Mouse (Mus musculus): ENCODE data around the gene Slc38a7. TPM values are rescaled to one million over a fixed set of nuclear protein-coding genes. Genes with fewer than 3 reads are reported as not detected.
"Not testable (repeated sequence)": the region's sequence is repeated elsewhere in the genome, so short reads cannot be mapped to it uniquely, and the experiment has no call there.

Gene Slc38a7
- polyA plus RNA-seq, 1 experiment from 2014 or later: 30.3 TPM

GRCm38 (mm10) chr8:95884491-95884890, 31.2 kb upstream of the Slc38a7 start:
- H3K4me1 ChIP-seq (ENCODE audit: control insufficient read depth, insufficient read depth, low read length): peaks cover 20% of the 10 kb centered on the region
- no peak overlapping the region for H3K4me3 ChIP-seq (ENCODE audit: low read depth, low read length)
- no peak overlapping the region for H3K9ac ChIP-seq (ENCODE audit: low read depth, low read length)
- no peak overlapping the region for H3K27ac ChIP-seq (ENCODE audit: low read length)
- no peaks in the 10 kb centered on the region for H3K9me3 ChIP-seq (replicated peaks; ENCODE audit: control insufficient read depth, low read length, poor library complexity, severe bottlenecking)
- 76% methylated on average over 12 of the region's 12 CpGs for WGBS
- H3K27me3 ChIP-seq (ENCODE audit: control insufficient read depth, insufficient read depth, low read depth, low read length): no peaks in the 10 kb centered on the region
- H3K4me2 ChIP-seq (ENCODE audit: low read length): no peak overlapping the region
- no peaks in the 10 kb centered on the region for H3K36me3 ChIP-seq (ENCODE audit: control insufficient read depth, insufficient read depth, low read length)
- no peak for ATAC-seq

- H3K4me1 ChIP-seq (ENCODE audit: control insufficient read depth, insufficient read depth, low read length): peaks cover 25% of the 10 kb centered on the region
- H3K27ac ChIP-seq (ENCODE audit: low read length): no peak overlapping the region
- 0 out of 2 replicates have a peak, but pooled peaks cover 4% of the 10 kb centered on the region for H3K36me3 ChIP-seq (ENCODE audit: control insufficient read depth, insufficient read depth, low read length)
- no peaks in the 10 kb centered on the region for H3K9me3 ChIP-seq (replicated peaks; ENCODE audit: control insufficient read depth, low read length, poor library complexity, severe bottlenecking)
- no peak for ATAC-seq
- H3K27me3 ChIP-seq (ENCODE audit: control insufficient read depth, insufficient read depth, low read depth, low read length): no peaks in the 10 kb centered on the region
- H3K4me3 ChIP-seq (ENCODE audit: low read depth, low read length): no peak overlapping the region
- no peak overlapping the region for H3K9ac ChIP-seq (ENCODE audit: low read depth, low read length)
- 94% methylated on average over 9 of the region's 9 CpGs for WGBS
- H3K4me2 ChIP-seq (ENCODE audit: low read length): no peak overlapping the region
Observed at GRCm38 (mm10) chr8:95882191-95882590, 28.9 kb upstream of the Slc38a7 start.

GRCm38 (mm10) chr8:95881576-95881975, 28.2 kb upstream of the Slc38a7 start:
- Histone ChIP-seq H3K27me3 (ENCODE audit: control insufficient read depth, insufficient read depth, low read depth, low read length) (no peaks in the 10 kb centered on the region), H3K9me3 (replicated peaks; ENCODE audit: control insufficient read depth, low read length, poor library complexity, severe bottlenecking) (no peaks in the 10 kb centered on the region), H3K4me1 (ENCODE audit: control insufficient read depth, insufficient read depth, low read length) (peaks cover 19% of the 10 kb centered on the region), H3K9ac (ENCODE audit: low read depth, low read length) (no peak overlapping the region), H3K4me3 (ENCODE audit: low read depth, low read length) (no peak overlapping the region), H3K4me2 (ENCODE audit: low read length) (no peak overlapping the region), H3K36me3 (ENCODE audit: control insufficient read depth, insufficient read depth, low read length) (0 out of 2 replicates have a peak, but pooled peaks cover 10% of the 10 kb centered on the region), H3K27ac (ENCODE audit: low read length) (no peak overlapping the region)
- ATAC-seq: no peak
- 88% methylated on average over 3 of the region's 3 CpGs for WGBS

GRCm38 (mm10) chr8:95879823-95880222, 26.5 kb upstream of the Slc38a7 start:
- Histone ChIP-seq H3K9ac (ENCODE audit: low read depth, low read length) (no peak overlapping the region), H3K27ac (ENCODE audit: low read length) (no peak overlapping the region), H3K9me3 (replicated peaks; ENCODE audit: control insufficient read depth, low read length, poor library complexity, severe bottlenecking) (no peaks in the 10 kb centered on the region), H3K36me3 (ENCODE audit: control insufficient read depth, insufficient read depth, low read length) (peaks cover 18% of the 10 kb centered on the region; the same call in 1 of the 2 replicates), H3K4me3 (ENCODE audit: low read depth, low read length) (no peak overlapping the region), H3K27me3 (ENCODE audit: control insufficient read depth, insufficient read depth, low read depth, low read length) (no peaks in the 10 kb centered on the region), H3K4me1 (ENCODE audit: control insufficient read depth, insufficient read depth, low read length) (peaks cover 8% of the 10 kb centered on the region; the same call in 1 of the 2 replicates), H3K4me2 (ENCODE audit: low read length) (no peak overlapping the region)
- 86% methylated on average over 4 of the region's 4 CpGs for WGBS
- no peak for ATAC-seq

- H3K9ac ChIP-seq (ENCODE audit: low read depth, low read length): no peak overlapping the region
- H3K27ac ChIP-seq (ENCODE audit: low read length): peak overlapping the region; percentile 47; the same call in 1 of the 2 replicates
- H3K4me2 ChIP-seq (ENCODE audit: low read length): peak overlapping the region; percentile 27
- H3K4me1 ChIP-seq (ENCODE audit: control insufficient read depth, insufficient read depth, low read length): peaks cover 8% of the 10 kb centered on the region; the same call in 1 of the 2 replicates
- H3K4me3 ChIP-seq (ENCODE audit: low read depth, low read length): no peak overlapping the region; the same call in 1 of the 2 replicates
- peak; percentile 54; the same call in 1 of the 2 replicates for ATAC-seq
- H3K36me3 ChIP-seq (ENCODE audit: control insufficient read depth, insufficient read depth, low read length): peaks cover 25% of the 10 kb centered on the region
- H3K9me3 ChIP-seq (replicated peaks; ENCODE audit: control insufficient read depth, low read length, poor library complexity, severe bottlenecking): no peaks in the 10 kb centered on the region
- WGBS: 32% methylated on average over 12 of the region's 12 CpGs
- no peaks in the 10 kb centered on the region for H3K27me3 ChIP-seq (ENCODE audit: control insufficient read depth, insufficient read depth, low read depth, low read length)
Observed at GRCm38 (mm10) chr8:95878176-95878962, 25.0 kb upstream of the Slc38a7 start.

GRCm38 (mm10) chr8:95875270-95875669, 21.9 kb upstream of the Slc38a7 start:
- Histone ChIP-seq H3K4me2 (ENCODE audit: low read length) (no peak overlapping the region), H3K4me3 (ENCODE audit: low read depth, low read length) (no peak overlapping the region), H3K9me3 (replicated peaks; ENCODE audit: control insufficient read depth, low read length, poor library complexity, severe bottlenecking) (no peaks in the 10 kb centered on the region), H3K27ac (ENCODE audit: low read length) (no peak overlapping the region), H3K36me3 (ENCODE audit: control insufficient read depth, insufficient read depth, low read length) (peaks cover 40% of the 10 kb centered on the region), H3K27me3 (ENCODE audit: control insufficient read depth, insufficient read depth, low read depth, low read length) (no peaks in the 10 kb centered on the region), H3K9ac (ENCODE audit: low read depth, low read length) (no peak overlapping the region), H3K4me1 (ENCODE audit: control insufficient read depth, insufficient read depth, low read length) (peaks cover 8% of the 10 kb centered on the region; the same call in 1 of the 2 replicates)
- 97% methylated on average over 7 of the region's 7 CpGs for WGBS
- no peak for ATAC-seq

GRCm38 (mm10) chr8:95871690-95872089, 18.4 kb upstream of the Slc38a7 start:
- ATAC-seq: no peak
- peaks cover 55% of the 10 kb centered on the region for H3K36me3 ChIP-seq (ENCODE audit: control insufficient read depth, insufficient read depth, low read length)

GRCm38 (mm10) chr8:95864851-95865250, 11.5 kb upstream of the Slc38a7 start:
- H3K27ac ChIP-seq (ENCODE audit: low read length); ATAC-seq; H3K4me1 ChIP-seq (ENCODE audit: control insufficient read depth, insufficient read depth, low read length); H3K4me2 ChIP-seq (ENCODE audit: low read length); H3K4me3 ChIP-seq (ENCODE audit: low read depth, low read length); H3K9me3 ChIP-seq (replicated peaks; ENCODE audit: control insufficient read depth, low read length, poor library complexity, severe bottlenecking); H3K27me3 ChIP-seq (ENCODE audit: control insufficient read depth, insufficient read depth, low read depth, low read length); H3K9ac ChIP-seq (ENCODE audit: low read depth, low read length): not testable (repeated sequence)
- WGBS: 96% methylated on average over 17 of the region's 18 CpGs
- H3K36me3 ChIP-seq (ENCODE audit: control insufficient read depth, insufficient read depth, low read length): peaks cover 33% of the 10 kb centered on the region

More at GRCm38 (mm10) chr8:95871690-95872089, 18.4 kb upstream of the Slc38a7 start:
- H3K4me3 ChIP-seq (ENCODE audit: low read depth, low read length): no peak overlapping the region
- H3K4me1 ChIP-seq (ENCODE audit: control insufficient read depth, insufficient read depth, low read length): no peaks in the 10 kb centered on the region
- H3K9me3 ChIP-seq (replicated peaks; ENCODE audit: control insufficient read depth, low read length, poor library complexity, severe bottlenecking): no peaks in the 10 kb centered on the region
- no peak overlapping the region for H3K4me2 ChIP-seq (ENCODE audit: low read length)
- no peaks in the 10 kb centered on the region for H3K27me3 ChIP-seq (ENCODE audit: control insufficient read depth, insufficient read depth, low read depth, low read length)
- WGBS: 96% methylated on average over 16 of the region's 16 CpGs
- no peak overlapping the region for H3K27ac ChIP-seq (ENCODE audit: low read length)
- no peak overlapping the region for H3K9ac ChIP-seq (ENCODE audit: low read depth, low read length)

- 88% methylated on average over 10 of the region's 11 CpGs for WGBS
- not testable (repeated sequence) for ATAC-seq; H3K4me2 ChIP-seq (ENCODE audit: low read length); H3K9ac ChIP-seq (ENCODE audit: low read depth, low read length); H3K27ac ChIP-seq (ENCODE audit: low read length); H3K4me1 ChIP-seq (ENCODE audit: control insufficient read depth, insufficient read depth, low read length); H3K27me3 ChIP-seq (ENCODE audit: control insufficient read depth, insufficient read depth, low read depth, low read length); H3K4me3 ChIP-seq (ENCODE audit: low read depth, low read length); H3K9me3 ChIP-seq (replicated peaks; ENCODE audit: control insufficient read depth, low read length, poor library complexity, severe bottlenecking)
- peaks cover 26% of the 10 kb centered on the region for H3K36me3 ChIP-seq (ENCODE audit: control insufficient read depth, insufficient read depth, low read length)
Observed at GRCm38 (mm10) chr8:95863761-95864440, 10.6 kb upstream of the Slc38a7 start.

Data from midbrain, embryonic 16.5 days (tissue).